Mouse (Mus musculus) liver, adult 2 months (tissue): ENCODE measurements at regions not wholly inside any gene's neighbourhood (a gene's known extent, or its start where the extent isn't known, plus 50 kb on each side); places are given as distances from the start of the nearest gene placed in this dataset.

ENCODE experiments used
- DNase-seq: peaks from one replicate; pipeline ENCODE4 v3.0.0-alpha.2; 2011; ENCODE audit warnings: low read depth, low spot score; ENCODE audit errors: extremely low read depth
- H3K27ac ChIP-seq: fragments of 200-500 bp; replicated peaks from 2 replicates; pipeline ENCODE4 v1.5.1; 2012; ENCODE audit warnings: low read depth, mild to moderate bottlenecking, control low read depth, inconsistent platforms, low read length; ENCODE audit not compliant: insufficient read depth
- H3K27me3 ChIP-seq: fragments of 200-500 bp; 2 replicates; pipeline ENCODE4 v1.6.1; 2012; ENCODE audit warnings: mild to moderate bottlenecking, moderate library complexity, low read length, inconsistent platforms; ENCODE audit not compliant: control insufficient read depth, insufficient read depth
- H3K36me3 ChIP-seq: fragments of 200-500 bp; 2 replicates; pipeline ENCODE4 v1.6.1; 2012; ENCODE audit warnings: low read length, inconsistent platforms; ENCODE audit not compliant: control insufficient read depth, insufficient read depth
- H3K4me1 ChIP-seq: fragments of 200-500 bp; 2 replicates; pipeline ENCODE4 v1.6.1; 2011; ENCODE audit warnings: low read length; ENCODE audit not compliant: control insufficient read depth, insufficient read depth
- H3K4me3 ChIP-seq: fragments of 200-500 bp; 2 replicates; pipeline ENCODE4 v1.5.1; 2011; ENCODE audit warnings: low read depth, mild to moderate bottlenecking, control low read depth, low read length, moderate library complexity; ENCODE audit not compliant: insufficient read depth
- H3K79me2 ChIP-seq: fragments of 200-500 bp; 2 replicates; pipeline ENCODE4 v1.6.1; 2012; ENCODE audit warnings: inconsistent platforms, mild to moderate bottlenecking, low read length, moderate library complexity; ENCODE audit not compliant: control insufficient read depth, insufficient read depth
- H3K9ac ChIP-seq: fragments of 200-500 bp; 2 replicates; pipeline ENCODE4 v1.6.1; 2012; ENCODE audit warnings: low read depth, mild to moderate bottlenecking, control low read depth, inconsistent platforms, low read length
- CTCF ChIP-seq: fragments of 200-500 bp; IDR thresholded peaks from 2 replicates; pipeline ENCODE4 v1.5.1; 2011; ENCODE audit warnings: low read depth, low read length, control low read depth
- POLR2A ChIP-seq: fragments of 200-500 bp; IDR thresholded peaks from 2 replicates; pipeline ENCODE4 v1.6.1; 2011; ENCODE audit warnings: low read length, control low read depth; ENCODE audit not compliant: insufficient read depth; ENCODE audit errors: extremely low read depth
- WGBS: fragments of 180-500 bp; shearing (Covaris S2); methylation state at CpG from one replicate; pipeline ENCODE4 v1.1.7; 2018; 5-methylcytosine and 5-hydroxymethylcytosine counted together

- no peak for DNase-seq
- Histone ChIP-seq H3K27ac (no peak overlapping the region), H3K27me3 (no peaks in the 10 kb centered on the region), H3K36me3 (no peaks in the 10 kb centered on the region), H3K79me2 (no peaks in the 10 kb centered on the region), H3K9ac (no peak overlapping the region), H3K4me1 (no peaks in the 10 kb centered on the region), H3K4me3 (no peak overlapping the region)
- WGBS, result 88% methylated on average over 7 of the region's 7 CpGs
- TF ChIP-seq POLR2A, result no peak
- TF ChIP-seq CTCF, result no peak
These were observed 144.2 kb upstream of the Dkk2 start for GRCm38 (mm10) chr3:131940896-131941295.

DNA sequence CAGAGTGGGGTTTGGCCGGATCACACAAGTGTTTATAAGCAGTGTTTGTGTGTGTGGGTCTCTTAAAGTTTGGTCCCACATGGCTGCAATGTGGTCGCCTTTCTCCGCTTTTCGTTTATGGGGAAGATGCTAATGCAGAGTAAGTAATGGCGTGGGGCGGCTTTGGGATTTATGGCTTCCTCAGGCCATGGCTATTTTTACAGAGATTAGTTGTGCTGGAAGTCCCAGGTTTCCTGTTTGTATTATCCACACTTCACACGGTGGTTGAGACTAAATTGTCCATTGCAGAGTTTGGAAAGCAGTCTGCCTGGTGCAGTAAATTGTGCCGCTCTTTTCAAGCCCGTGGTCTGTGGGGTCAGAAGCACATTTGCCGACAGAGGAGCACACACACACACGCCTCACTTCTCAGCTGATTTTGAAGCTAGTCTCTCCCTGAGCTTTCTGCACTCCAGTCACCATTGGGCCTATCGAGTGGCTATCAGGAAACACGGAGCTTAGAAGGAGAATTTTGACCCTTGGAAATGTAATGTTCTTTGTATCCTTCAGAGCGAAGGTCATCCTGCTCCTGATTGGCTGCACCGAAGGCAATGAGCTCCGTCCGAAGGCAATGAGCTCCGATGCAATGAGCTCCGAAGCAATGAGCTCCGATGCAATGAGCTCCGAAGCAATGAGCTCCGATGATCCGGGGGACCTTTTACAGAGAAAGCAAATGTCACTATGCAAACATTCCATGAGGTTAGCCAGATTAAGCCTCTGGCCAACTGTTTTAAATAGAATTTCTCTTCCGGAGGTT is 142.9 kb upstream of the Dkk2 start:
- no peak for TF ChIP-seq POLR2A
- TF ChIP-seq CTCF, result no peak
- no peak for DNase-seq
- H3K36me3 ChIP-seq, result no peaks in the 10 kb centered on the region
- no peak overlapping the region for H3K27ac ChIP-seq
- no peak overlapping the region for H3K4me3 ChIP-seq
- 44% methylated on average over 24 of the region's 24 CpGs for WGBS
- H3K27me3 ChIP-seq, result no peaks in the 10 kb centered on the region
- no peaks in the 10 kb centered on the region for H3K4me1 ChIP-seq
- H3K9ac ChIP-seq, result no peak overlapping the region
- no peaks in the 10 kb centered on the region for H3K79me2 ChIP-seq

DNA sequence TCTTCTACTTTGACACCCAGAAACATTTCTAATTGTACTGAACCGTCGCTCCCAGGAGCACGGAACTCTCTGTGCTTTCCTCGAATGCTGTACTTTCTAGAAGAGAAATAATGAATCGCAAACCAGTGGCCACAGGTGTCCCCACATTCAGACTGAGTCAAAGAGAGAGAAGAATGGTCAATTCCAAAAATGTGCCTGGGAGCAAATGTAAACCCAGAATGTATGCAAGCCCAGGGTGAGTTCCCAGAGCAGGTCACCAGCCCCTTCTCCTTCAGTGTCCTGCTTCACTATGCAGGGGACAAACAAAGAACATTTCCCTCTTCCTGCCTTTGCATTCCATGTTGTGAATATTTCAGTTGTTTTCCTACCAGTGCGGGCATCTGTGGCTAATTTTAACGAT is 141.7 kb upstream of the Dkk2 start:
- Histone ChIP-seq H3K36me3 (no peaks in the 10 kb centered on the region), H3K4me3 (no peak overlapping the region), H3K27me3 (no peaks in the 10 kb centered on the region), H3K9ac (no peak overlapping the region), H3K4me1 (no peaks in the 10 kb centered on the region), H3K79me2 (no peaks in the 10 kb centered on the region), H3K27ac (no peak overlapping the region)
- no peak for DNase-seq
- 87% methylated on average over 7 of the region's 7 CpGs for WGBS
- TF ChIP-seq CTCF, result no peak
- no peak for TF ChIP-seq POLR2A

DNA sequence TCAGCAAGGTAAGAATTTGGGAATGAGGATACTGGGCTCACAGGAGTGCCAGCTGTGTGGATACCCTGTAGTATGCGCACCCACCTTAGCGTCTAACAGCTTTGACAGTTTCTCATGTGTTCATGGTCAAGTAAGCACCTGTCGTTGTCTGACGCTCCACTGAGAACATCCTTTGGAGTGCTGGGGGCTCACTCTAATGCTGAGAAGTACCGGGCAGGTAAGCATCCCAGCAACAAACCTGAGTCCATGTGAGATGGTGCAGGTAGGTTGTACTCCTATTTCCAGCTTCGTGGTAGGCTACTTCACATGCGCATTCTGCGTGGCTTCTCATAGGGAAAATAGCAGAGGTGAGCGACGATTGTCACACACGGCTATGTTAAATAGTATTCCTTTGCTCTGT is 129.3 kb upstream of the Dkk2 start:
- WGBS, result 94% methylated on average over 11 of the region's 11 CpGs
- TF ChIP-seq CTCF, result no peak
- TF ChIP-seq POLR2A, result no peak
- Histone ChIP-seq H3K79me2 (no peaks in the 10 kb centered on the region), H3K4me1 (no peaks in the 10 kb centered on the region), H3K27ac (no peak overlapping the region), H3K27me3 (no peaks in the 10 kb centered on the region), H3K36me3 (no peaks in the 10 kb centered on the region), H3K4me3 (no peak overlapping the region), H3K9ac (no peak overlapping the region)
- DNase-seq, result no peak

GRCm38 (mm10) chr3:131960636-131961035 is 124.5 kb upstream of the Dkk2 start:
- no peaks in the 10 kb centered on the region for H3K27me3 ChIP-seq
- H3K27ac ChIP-seq, result no peak overlapping the region
- H3K4me1 ChIP-seq, result no peaks in the 10 kb centered on the region
- H3K79me2 ChIP-seq, result no peaks in the 10 kb centered on the region
- H3K9ac ChIP-seq, result no peak overlapping the region
- H3K4me3 ChIP-seq, result no peak overlapping the region
- TF ChIP-seq CTCF (no peak), POLR2A (no peak)
- no peaks in the 10 kb centered on the region for H3K36me3 ChIP-seq
- DNase-seq, result no peak
- 100% methylated on average over 1 of the region's 1 CpGs for WGBS

DNA sequence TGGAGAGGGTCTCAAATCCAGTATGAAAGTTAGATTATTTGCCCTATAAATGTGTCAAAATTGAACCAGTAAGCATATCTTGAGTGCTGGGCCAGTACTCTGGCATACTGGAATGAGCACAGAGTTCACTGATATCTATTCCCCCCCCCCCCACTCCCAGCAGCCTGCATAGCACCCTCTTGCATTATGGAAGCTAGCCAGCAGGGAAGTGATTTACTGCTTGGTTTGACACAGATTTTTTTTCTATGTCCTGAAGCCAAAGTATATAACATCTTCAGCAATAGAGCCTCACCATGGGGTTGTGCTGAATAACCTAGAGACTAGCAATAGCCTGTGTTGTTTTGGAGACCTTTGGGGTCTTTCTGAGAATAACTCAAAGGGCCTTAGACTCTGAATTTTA is 123.5 kb upstream of the Dkk2 start:
- no peak for TF ChIP-seq POLR2A
- no peak for TF ChIP-seq CTCF
- Histone ChIP-seq H3K4me3 (no peak overlapping the region), H3K4me1 (no peaks in the 10 kb centered on the region), H3K9ac (no peak overlapping the region), H3K36me3 (no peaks in the 10 kb centered on the region), H3K79me2 (no peaks in the 10 kb centered on the region), H3K27ac (no peak overlapping the region), H3K27me3 (no peaks in the 10 kb centered on the region)
- no peak for DNase-seq
